Mouse (Mus musculus) naive thymus-derived CD4-positive, alpha-beta T cell, adult 2 months (primary cell): Measurements from ENCODE around the gene Acbd4.

Source experiments
- DNase-seq: peaks from one replicate; pipeline ENCODE4 v3.0.0-alpha.2; 2011; ENCODE audit warnings: low read depth

The Acbd4 gene

GRCm38 (mm10) chr11:103093306-103093705 is 8.2 kb upstream of the Acbd4 start:
- no peak for DNase-seq

GRCm38 (mm10) chr11:103093862-103094833 is 7.3 kb upstream of the Acbd4 start:
- DNase-seq = no peak

- no peak for DNase-seq
Measured at GRCm38 (mm10) chr11:103095107-103095670, 6.3 kb upstream of the Acbd4 start.

- no peak for DNase-seq
Measured at GRCm38 (mm10) chr11:103095801-103096200, 5.7 kb upstream of the Acbd4 start.

GRCm38 (mm10) chr11:103096979-103097894 is 4.2 kb upstream of the Acbd4 start:
- DNase-seq = no peak

GRCm38 (mm10) chr11:103098531-103099190 is 2.8 kb upstream of the Acbd4 start:
- no peak for DNase-seq

- DNase-seq = no peak
Measured at GRCm38 (mm10) chr11:103099352-103099940, 2.0 kb upstream of the Acbd4 start.

- no peak for DNase-seq
Measured at GRCm38 (mm10) chr11:103100361-103100760, 1.1 kb upstream of the Acbd4 start.

- DNase-seq = peak; percentile 72
Measured at GRCm38 (mm10) chr11:103101866-103102501, 502 bp downstream of the Acbd4 start.

- DNase-seq = peak; percentile 99
Measured at GRCm38 (mm10) chr11:103102725-103103349, 1.4 kb downstream of the Acbd4 start.

- no peak for DNase-seq
Measured at GRCm38 (mm10) chr11:103103621-103104020, 2.1 kb downstream of the Acbd4 start.

GRCm38 (mm10) chr11:103104469-103104868 is 3.0 kb downstream of the Acbd4 start:
- DNase-seq = no peak

GRCm38 (mm10) chr11:103105180-103105725 is 3.8 kb downstream of the Acbd4 start:
- no peak for DNase-seq

- no peak for DNase-seq
Measured at GRCm38 (mm10) chr11:103105810-103106209, 4.3 kb downstream of the Acbd4 start.

GRCm38 (mm10) chr11:103106386-103106785 is 4.9 kb downstream of the Acbd4 start:
- DNase-seq = no peak

GRCm38 (mm10) chr11:103111301-103111700 is 9.8 kb downstream of the Acbd4 start:
- DNase-seq = no peak

GRCm38 (mm10) chr11:103111881-103112551 is 10.5 kb downstream of the Acbd4 start:
- DNase-seq = no peak

GRCm38 (mm10) chr11:103112552-103112912 is 11.1 kb downstream of the Acbd4 start:
- no peak for DNase-seq

GRCm38 (mm10) chr11:103113005-103113404 is 11.5 kb downstream of the Acbd4 start:
- DNase-seq = no peak

GRCm38 (mm10) chr11:103113771-103114170 is 12.3 kb downstream of the Acbd4 start:
- DNase-seq = no peak
